Mouse (Mus musculus): ENCODE results near the gene Hoxd4. TPM values are rescaled to one million over a fixed set of nuclear protein-coding genes. Genes with fewer than 3 reads are reported as not detected.

Hoxd4 gene
- polyA plus RNA-seq, 1 experiment from 2014 or later: 4.3 TPM

GRCm38 (mm10) chr2:74710929-74711543, 693 bp upstream of the Hoxd4 start:
- H3K27ac ChIP-seq: no peak overlapping the region
- whole genome bisulfite sequencing: under 1% methylated on average over 16 of the region's 16 CpGs
- H3K4me3 ChIP-seq (replicated peaks; ENCODE audit: low read length): 0 out of 2 replicates have a peak overlapping the region, but pooled peaks have one; percentile 9
- no peaks in the 10 kb centered on the region for H3K9me3 ChIP-seq (ENCODE audit: control insufficient read depth, low read length)
- DNase-seq (ENCODE audit: low spot score) (no peak), ATAC-seq (ENCODE audit: low FRiP score) (no peak)
- no peaks in the 10 kb centered on the region; the same call in 1 of the 2 replicates for H3K4me1 ChIP-seq (replicated peaks; ENCODE audit: control insufficient read depth, insufficient read depth, low read length)
- no peaks in the 10 kb centered on the region for H3K36me3 ChIP-seq (replicated peaks; ENCODE audit: control insufficient read depth, insufficient read depth)
- H3K4me2 ChIP-seq (replicated peaks): 0 out of 2 replicates have a peak overlapping the region, but pooled peaks have one; percentile 1
- peaks cover 96% of the 10 kb centered on the region for H3K27me3 ChIP-seq (ENCODE audit: control insufficient read depth, insufficient read depth, low read length)
- no peak overlapping the region for H3K9ac ChIP-seq

DNA sequence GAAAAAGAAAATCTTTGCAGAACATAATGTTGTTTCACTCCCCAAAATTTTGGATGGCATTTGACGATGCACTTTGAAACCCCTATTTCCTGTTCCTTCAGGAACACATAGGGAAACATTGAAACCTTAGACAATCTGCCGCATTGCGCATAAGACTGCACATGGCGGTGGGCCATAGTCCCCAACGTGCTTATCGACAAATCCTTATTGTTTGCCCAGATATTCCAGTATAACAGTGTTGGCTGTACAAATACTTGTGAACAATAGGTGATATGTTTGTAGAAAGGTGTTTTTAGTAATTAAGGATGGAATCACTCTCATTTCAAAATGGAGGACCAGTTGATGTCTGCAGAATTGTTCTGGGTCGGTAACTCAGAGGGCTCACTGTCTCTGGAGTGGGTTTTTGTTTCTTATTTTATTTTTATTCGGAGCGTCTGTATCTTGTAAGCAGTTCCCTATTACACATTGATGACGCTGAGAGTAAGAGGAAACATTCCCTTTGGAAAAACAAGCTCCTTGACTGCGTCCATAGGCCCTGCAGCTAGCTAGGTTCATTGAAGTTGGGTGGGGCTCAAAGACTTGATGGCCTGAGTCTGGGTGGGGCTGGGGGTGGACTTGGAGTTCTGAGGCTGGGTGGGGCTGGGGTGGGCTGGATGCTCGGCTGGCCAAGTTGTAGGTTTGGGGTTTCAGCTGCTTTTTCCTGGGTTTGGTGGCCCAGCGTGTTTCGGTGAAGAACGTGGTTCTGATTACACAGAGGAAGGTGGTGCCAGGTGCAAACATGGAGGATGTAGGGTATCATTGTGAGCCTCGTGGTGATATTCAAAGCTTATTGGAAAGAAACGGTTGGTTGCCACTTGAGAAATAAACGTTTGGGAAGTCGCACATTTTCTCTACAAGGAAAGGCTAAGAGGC, 1.8 kb downstream of the Hoxd4 start:
- Histone ChIP-seq H3K4me3 (replicated peaks; ENCODE audit: low read length) (peak overlapping the region; percentile 31), H3K36me3 (replicated peaks; ENCODE audit: control insufficient read depth, insufficient read depth) (no peaks in the 10 kb centered on the region), H3K9me3 (ENCODE audit: control insufficient read depth, low read length) (no peaks in the 10 kb centered on the region), H3K9ac (0 out of 2 replicates have a peak overlapping the region, but pooled peaks have one; percentile 8), H3K4me1 (replicated peaks; ENCODE audit: control insufficient read depth, insufficient read depth, low read length) (no peaks in the 10 kb centered on the region; the same call in 1 of the 2 replicates), H3K27ac (0 out of 2 replicates have a peak overlapping the region, but pooled peaks have one; percentile 34), H3K4me2 (replicated peaks) (no peak overlapping the region), H3K27me3 (ENCODE audit: control insufficient read depth, insufficient read depth, low read length) (peaks cover 97% of the 10 kb centered on the region)
- DNase-seq (ENCODE audit: low spot score): no peak
- 6% methylated on average over 19 of the region's 19 CpGs for WGBS
- no peak for ATAC-seq (ENCODE audit: low FRiP score)

DNA sequence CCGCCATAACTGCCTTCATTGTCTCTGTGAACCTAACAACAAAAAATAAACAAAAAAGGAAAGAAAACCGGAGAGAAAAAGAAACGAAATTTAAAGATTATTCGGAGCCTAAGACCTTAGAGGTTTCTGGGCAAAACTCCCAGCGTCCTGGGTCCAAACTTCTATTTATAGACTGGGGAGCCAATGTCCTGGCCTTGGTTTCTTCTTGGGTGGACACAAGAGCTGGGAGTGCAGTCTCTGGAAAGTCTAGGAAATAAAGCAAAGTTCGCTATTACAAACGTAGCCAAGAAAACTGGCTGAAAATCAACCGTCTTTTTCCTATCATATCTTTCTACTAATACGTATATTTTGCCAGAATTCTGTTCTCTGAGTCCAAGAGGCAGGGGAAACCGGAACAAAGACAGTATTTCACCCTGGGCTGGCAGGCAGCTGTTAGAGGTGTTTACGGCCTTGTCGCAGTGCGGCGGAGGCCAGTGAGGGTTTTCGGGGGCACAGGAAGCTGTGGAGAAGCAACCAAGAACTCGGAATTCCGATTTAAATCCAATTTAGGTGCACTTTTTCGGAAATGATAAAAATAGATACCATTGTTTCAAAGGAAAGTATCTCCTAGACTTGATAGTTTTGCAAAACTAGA, 2.5 kb downstream of the Hoxd4 start:
- Histone ChIP-seq H3K4me2 (replicated peaks) (peak overlapping the region; percentile 51; the same call in 1 of the 2 replicates), H3K4me3 (replicated peaks; ENCODE audit: low read length) (peak overlapping the region; percentile 31; the same call in 1 of the 2 replicates), H3K4me1 (replicated peaks; ENCODE audit: control insufficient read depth, insufficient read depth, low read length) (no peaks in the 10 kb centered on the region; the same call in 1 of the 2 replicates), H3K9me3 (ENCODE audit: control insufficient read depth, low read length) (no peaks in the 10 kb centered on the region), H3K27ac (no peak overlapping the region), H3K36me3 (replicated peaks; ENCODE audit: control insufficient read depth, insufficient read depth) (no peaks in the 10 kb centered on the region), H3K27me3 (ENCODE audit: control insufficient read depth, insufficient read depth, low read length) (peaks cover 97% of the 10 kb centered on the region), H3K9ac (peak overlapping the region; percentile 8; the same call in 1 of the 2 replicates)
- WGBS: 5% methylated on average over 18 of the region's 18 CpGs
- DNase-seq (ENCODE audit: low spot score) (no peak), ATAC-seq (ENCODE audit: low FRiP score) (no peak)

- no peaks in the 10 kb centered on the region; the same call in 1 of the 2 replicates for H3K4me1 ChIP-seq (replicated peaks; ENCODE audit: control insufficient read depth, insufficient read depth, low read length)
- no peaks in the 10 kb centered on the region for H3K36me3 ChIP-seq (replicated peaks; ENCODE audit: control insufficient read depth, insufficient read depth)
- H3K9me3 ChIP-seq (ENCODE audit: control insufficient read depth, low read length): no peaks in the 10 kb centered on the region
- WGBS: under 1% methylated on average over 14 of the region's 14 CpGs
- no peak overlapping the region for H3K27ac ChIP-seq
- H3K9ac ChIP-seq: no peak overlapping the region
- H3K4me2 ChIP-seq (replicated peaks): peak overlapping the region; percentile 51
- ATAC-seq (ENCODE audit: low FRiP score) (0 out of 2 replicates have a peak, but pooled peaks have one; percentile 38), DNase-seq (ENCODE audit: low spot score) (no peak)
- peak overlapping the region; percentile 31; the same call in 1 of the 2 replicates for H3K4me3 ChIP-seq (replicated peaks; ENCODE audit: low read length)
- peaks cover 97% of the 10 kb centered on the region for H3K27me3 ChIP-seq (ENCODE audit: control insufficient read depth, insufficient read depth, low read length)
Observed at GRCm38 (mm10) chr2:74714881-74715280, 3.2 kb downstream of the Hoxd4 start.

DNA sequence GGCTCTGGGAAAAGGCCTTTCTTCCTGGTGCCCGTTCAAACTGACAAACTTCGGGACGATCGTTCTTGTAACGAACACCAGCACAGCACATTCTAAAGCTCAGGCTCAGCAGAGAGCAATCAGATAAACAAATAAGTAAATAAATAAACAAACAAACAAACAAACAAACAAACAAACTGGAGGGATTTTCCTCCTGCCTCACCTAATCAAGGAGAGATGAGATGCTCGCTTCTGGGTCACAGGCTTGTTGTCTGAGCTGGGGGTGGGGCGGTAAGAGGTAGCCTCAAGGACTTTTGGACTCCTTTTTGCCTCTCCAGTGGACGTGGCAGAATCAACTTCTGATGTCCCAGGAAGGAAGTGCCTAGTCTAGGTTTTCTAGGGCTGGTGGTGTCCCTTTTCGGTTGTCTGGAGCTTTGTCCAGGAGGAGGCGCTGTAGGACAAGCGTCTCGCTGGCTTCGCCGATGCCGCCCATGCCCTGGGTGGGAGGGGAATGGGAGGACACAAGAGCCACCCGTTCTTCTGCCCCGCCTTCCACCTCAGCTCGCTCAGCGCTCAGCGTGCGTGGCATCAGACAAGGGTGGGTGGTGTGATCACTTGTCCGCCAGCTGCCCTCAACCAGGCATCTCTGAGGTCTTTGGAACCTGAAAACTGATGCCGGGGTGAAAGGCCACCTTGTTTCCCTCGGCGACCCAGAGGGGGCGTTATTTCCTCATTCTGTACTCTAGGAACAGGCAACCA, 3.9 kb downstream of the Hoxd4 start:
- Histone ChIP-seq H3K4me3 (replicated peaks; ENCODE audit: low read length) (peak overlapping the region; percentile 16), H3K36me3 (replicated peaks; ENCODE audit: control insufficient read depth, insufficient read depth) (no peaks in the 10 kb centered on the region), H3K4me2 (replicated peaks) (peak overlapping the region; percentile 51), H3K9me3 (ENCODE audit: control insufficient read depth, low read length) (no peaks in the 10 kb centered on the region), H3K4me1 (replicated peaks; ENCODE audit: control insufficient read depth, insufficient read depth, low read length) (no peaks in the 10 kb centered on the region; the same call in 1 of the 2 replicates), H3K27ac (no peak overlapping the region), H3K27me3 (ENCODE audit: control insufficient read depth, insufficient read depth, low read length) (peaks cover 97% of the 10 kb centered on the region), H3K9ac (no peak overlapping the region)
- 2% methylated on average over 26 of the region's 26 CpGs for WGBS
- ATAC-seq (ENCODE audit: low FRiP score) (peak; percentile 87), DNase-seq (ENCODE audit: low spot score) (peak; percentile 92)

- Histone ChIP-seq H3K9ac (no peak overlapping the region), H3K4me3 (replicated peaks; ENCODE audit: low read length) (no peak overlapping the region), H3K27me3 (ENCODE audit: control insufficient read depth, insufficient read depth, low read length) (peaks cover 99% of the 10 kb centered on the region), H3K27ac (no peak overlapping the region), H3K4me1 (replicated peaks; ENCODE audit: control insufficient read depth, insufficient read depth, low read length) (peaks cover 9% of the 10 kb centered on the region; the same call in 1 of the 2 replicates), H3K36me3 (replicated peaks; ENCODE audit: control insufficient read depth, insufficient read depth) (no peaks in the 10 kb centered on the region), H3K9me3 (ENCODE audit: control insufficient read depth, low read length) (no peaks in the 10 kb centered on the region), H3K4me2 (replicated peaks) (no peak overlapping the region)
- 12% methylated on average over 2 of the region's 2 CpGs for WGBS
- ATAC-seq (ENCODE audit: low FRiP score): no peak
- no peak for DNase-seq (ENCODE audit: low spot score)
Observed at GRCm38 (mm10) chr2:74720384-74720783, 8.7 kb downstream of the Hoxd4 start.

DNA sequence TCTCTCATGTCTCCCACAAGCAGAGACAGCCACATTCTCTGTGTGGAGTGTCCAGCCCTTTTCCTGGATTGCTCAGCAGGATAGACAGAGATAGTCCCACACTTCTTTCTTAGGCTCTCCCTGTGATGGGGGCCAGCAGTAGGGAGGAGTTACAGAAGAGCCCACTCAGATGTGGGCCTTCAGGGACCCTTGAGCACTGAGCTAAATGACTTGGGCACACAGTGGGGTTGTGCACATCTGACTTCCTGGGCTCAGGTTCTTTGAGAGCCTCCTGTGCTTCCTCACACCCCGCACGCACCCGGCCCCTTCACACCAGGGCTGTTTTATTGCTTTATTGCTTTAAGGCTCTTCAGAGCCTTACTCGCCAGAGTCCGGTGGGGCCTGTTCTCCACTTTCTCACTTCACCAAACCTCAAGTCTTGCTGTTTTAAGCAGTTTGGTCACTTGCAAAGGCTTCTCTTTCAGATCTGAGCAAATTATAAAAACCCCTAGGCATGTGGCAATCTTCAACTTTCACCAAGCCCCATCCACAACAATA, 9.3 kb downstream of the Hoxd4 start:
- Histone ChIP-seq H3K9me3 (ENCODE audit: control insufficient read depth, low read length) (no peaks in the 10 kb centered on the region), H3K27ac (no peak overlapping the region), H3K4me2 (replicated peaks) (0 out of 2 replicates have a peak overlapping the region, but pooled peaks have one; percentile 2), H3K27me3 (ENCODE audit: control insufficient read depth, insufficient read depth, low read length) (peaks cover 99% of the 10 kb centered on the region), H3K9ac (no peak overlapping the region), H3K4me3 (replicated peaks; ENCODE audit: low read length) (no peak overlapping the region), H3K36me3 (replicated peaks; ENCODE audit: control insufficient read depth, insufficient read depth) (no peaks in the 10 kb centered on the region), H3K4me1 (replicated peaks; ENCODE audit: control insufficient read depth, insufficient read depth, low read length) (peaks cover 9% of the 10 kb centered on the region; the same call in 1 of the 2 replicates)
- WGBS: 11% methylated on average over 5 of the region's 5 CpGs
- ATAC-seq (ENCODE audit: low FRiP score) (no peak), DNase-seq (ENCODE audit: low spot score) (no peak)

DNA sequence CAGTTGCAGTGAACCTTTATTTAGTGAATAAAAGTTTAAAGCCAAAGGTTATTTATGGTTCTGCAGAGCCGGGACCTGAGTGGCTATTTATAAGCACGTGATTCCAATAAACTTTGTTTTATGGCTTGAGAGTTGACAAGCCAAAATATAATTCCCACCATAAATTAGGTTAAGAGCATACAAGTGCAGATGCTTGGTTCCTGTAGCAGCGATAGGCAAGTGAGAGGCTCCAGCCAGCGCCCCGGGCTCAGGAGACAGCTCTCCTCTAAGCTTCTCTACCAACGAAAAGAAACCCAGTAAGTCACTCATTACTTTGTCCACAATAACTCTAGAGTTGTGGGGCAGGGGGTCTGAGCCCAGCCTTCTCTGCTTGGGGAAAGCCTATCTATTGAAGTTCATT, 10.2 kb downstream of the Hoxd4 start:
- Histone ChIP-seq H3K27me3 (ENCODE audit: control insufficient read depth, insufficient read depth, low read length) (peaks cover 99% of the 10 kb centered on the region), H3K9me3 (ENCODE audit: control insufficient read depth, low read length) (no peaks in the 10 kb centered on the region), H3K4me1 (replicated peaks; ENCODE audit: control insufficient read depth, insufficient read depth, low read length) (peaks cover 14% of the 10 kb centered on the region; the same call in 1 of the 2 replicates), H3K4me3 (replicated peaks; ENCODE audit: low read length) (no peak overlapping the region), H3K9ac (no peak overlapping the region), H3K27ac (no peak overlapping the region), H3K36me3 (replicated peaks; ENCODE audit: control insufficient read depth, insufficient read depth) (no peaks in the 10 kb centered on the region), H3K4me2 (replicated peaks) (0 out of 2 replicates have a peak overlapping the region, but pooled peaks have one; percentile 82)
- WGBS: 8% methylated on average over 6 of the region's 6 CpGs
- DNase-seq (ENCODE audit: low spot score) (no peak), ATAC-seq (ENCODE audit: low FRiP score) (no peak)
